Mouse (Mus musculus): ENCODE measurements at regions not wholly inside any gene's neighbourhood (a gene's known extent, or its start where the extent isn't known, plus 50 kb on each side); places are given as distances from the start of the nearest gene placed in this dataset.
A peak's percentile ranks its signal among the peaks of the same experiment; 100 is the strongest.

DNA sequence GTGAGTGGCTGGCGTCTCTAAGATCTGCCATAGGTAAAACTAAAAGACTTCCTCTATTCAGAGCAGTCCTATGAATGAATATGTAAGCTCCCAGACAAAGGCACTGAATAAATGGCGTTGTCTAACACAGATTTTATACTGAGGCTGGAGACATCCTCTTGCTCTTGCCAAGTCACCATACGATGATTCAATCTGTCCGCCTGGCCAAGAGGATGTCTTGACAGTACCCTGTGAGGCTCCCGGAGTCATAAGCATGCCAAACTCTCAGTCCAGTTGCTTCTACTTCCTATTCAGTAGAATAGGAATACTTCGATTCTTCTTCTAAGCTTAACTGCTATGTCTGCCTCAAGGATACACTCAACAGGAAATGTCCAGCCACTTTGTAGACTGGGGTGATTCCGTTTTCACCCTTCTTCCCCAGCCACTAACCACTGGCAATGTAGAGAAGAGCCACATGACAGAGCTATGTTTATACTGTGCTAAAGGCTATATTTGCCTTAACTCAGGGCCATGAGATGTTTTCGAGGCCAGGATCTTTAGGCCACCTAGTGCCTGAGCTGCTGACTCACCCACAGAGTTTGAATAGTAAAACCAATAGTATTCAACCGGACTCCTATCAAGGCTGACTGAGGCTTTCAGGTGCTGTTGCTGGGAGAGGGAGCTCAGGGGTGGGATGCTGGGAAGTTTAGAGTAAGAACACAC is 188.7 kb upstream of the Atp5g3 start:
- ATAC-seq (ENCODE audit: low TSS enrichment), result no peak

DNA sequence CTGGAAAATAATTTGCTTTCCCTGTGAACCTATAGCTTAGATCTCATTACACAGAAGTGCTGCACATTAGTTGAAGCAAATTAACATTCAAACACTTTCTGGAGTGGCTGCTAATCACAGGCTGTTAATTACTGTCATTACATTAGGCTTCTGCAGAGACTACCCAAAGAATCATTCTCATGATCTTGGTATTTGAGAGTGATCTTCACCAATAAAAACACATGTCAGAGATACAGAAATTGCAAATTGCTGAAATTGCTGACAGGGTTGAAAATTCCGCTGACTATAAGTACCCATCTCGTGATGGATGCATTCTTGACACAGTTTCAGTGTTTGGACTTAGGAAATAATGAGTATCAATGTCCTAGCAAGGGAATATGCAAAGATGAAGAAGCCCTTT is 185.7 kb upstream of the Atp5g3 start:
- ATAC-seq (ENCODE audit: low TSS enrichment), result no peak

DNA sequence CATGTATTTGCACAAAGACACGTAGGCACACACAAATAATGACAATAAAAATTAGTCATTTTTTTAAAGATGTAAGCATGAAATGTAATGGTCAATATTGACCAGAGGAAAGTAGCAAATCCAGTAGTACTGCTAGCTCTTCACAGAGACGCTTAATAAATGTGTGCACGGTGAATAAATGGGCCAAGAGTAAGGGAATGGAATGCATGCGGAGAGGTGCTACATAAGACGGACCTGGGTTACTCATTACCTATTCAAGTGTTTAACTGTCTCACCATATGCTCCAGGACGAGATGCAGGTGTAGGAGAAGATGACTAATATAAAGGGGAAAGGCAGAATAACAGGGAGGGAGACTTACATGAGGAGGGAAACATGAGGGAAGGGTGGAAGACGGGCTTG is 182.4 kb upstream of the Atp5g3 start:
- ATAC-seq (ENCODE audit: low TSS enrichment), result no peak

GRCm38 (mm10) chr2:74087375-74087774 is 176.2 kb upstream of the Atp5g3 start:
- ATAC-seq (ENCODE audit: low TSS enrichment), result no peak

- ATAC-seq (ENCODE audit: low TSS enrichment), result no peak
These were observed 173.8 kb upstream of the Atp5g3 start for GRCm38 (mm10) chr2:74084971-74085370.

DNA sequence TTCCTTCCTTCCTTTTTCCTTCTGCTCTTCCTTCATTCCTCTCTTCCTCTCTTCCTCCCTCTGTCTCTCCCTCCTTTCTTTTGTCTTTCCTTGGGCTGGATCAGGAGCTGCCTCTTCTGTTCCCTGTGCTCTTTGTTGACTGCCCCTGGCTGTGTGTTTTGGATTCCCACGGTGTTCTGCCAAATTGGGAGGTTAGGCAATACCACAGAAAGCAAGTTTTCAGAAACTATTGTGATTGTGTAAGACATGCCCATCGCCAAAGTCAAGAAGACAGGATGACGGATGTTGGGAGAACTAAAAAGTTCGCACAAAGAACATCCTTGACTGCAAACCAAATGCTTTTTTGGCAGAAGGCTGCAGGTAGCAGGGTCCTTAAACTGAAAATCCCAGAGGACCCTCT is 165.6 kb upstream of the Atp5g3 start:
- no peak for ATAC-seq (ENCODE audit: low TSS enrichment)

DNA sequence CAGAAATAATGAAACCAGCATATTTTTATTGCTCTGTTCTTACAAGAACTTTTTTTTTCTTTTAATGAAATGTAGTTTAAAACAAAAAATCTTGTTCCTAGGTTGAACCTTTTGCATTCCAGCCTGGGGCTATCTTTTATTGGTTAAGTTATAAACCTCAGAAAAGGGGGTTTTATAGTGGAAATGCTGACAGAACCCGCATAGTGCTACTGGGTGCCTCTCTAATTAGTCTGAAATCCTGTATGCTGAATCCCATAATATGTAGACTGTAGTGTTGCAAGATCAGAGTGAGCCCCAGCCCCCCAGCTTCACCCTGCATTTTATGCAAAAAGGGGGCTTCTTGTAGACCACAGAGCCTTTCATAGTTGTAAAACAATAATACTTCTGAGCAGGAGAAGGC is 164.4 kb upstream of the Atp5g3 start:
- no peak for ATAC-seq (ENCODE audit: low TSS enrichment)

DNA sequence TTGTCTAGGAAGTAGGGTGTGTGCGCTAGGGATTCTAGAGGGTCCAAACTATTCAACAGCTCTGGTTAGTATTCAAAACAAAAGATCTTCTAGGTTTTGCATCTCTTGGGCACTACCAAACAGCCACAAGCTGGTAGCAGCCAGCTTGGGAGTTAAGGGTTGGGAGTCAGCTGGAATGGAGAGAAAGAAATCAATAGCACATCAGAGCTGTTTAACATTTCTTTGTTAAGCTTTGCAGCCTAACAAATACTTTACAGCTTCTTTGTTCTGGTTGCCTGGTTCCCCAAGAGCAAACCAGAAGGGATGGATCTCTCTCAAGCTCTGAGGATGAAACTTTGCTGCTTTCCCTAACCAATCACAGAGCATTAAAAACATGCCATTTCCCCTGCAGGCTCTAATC is 162.3 kb upstream of the Atp5g3 start:
- ATAC-seq (ENCODE audit: low TSS enrichment), result no peak

DNA sequence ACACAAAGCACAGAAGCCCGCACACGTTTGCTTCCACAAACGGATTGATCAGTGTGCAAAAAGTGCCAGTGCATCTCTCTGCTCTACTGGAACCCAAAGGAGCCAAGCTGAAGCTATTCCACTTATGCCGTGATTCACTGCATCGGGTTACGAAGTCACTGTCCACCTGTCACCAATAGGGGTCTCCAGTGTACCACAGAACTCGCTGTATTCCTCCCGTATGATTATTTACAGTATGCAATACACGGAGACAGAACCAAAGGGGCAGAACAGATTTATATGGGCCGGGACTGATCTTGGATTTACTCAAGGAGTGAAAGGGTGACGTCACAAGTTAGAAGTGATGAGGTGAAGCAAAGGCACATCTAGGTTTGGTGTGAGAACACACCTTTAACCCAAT is 155.5 kb upstream of the Atp5g3 start:
- ATAC-seq (ENCODE audit: low TSS enrichment), result peak; percentile 97

DNA sequence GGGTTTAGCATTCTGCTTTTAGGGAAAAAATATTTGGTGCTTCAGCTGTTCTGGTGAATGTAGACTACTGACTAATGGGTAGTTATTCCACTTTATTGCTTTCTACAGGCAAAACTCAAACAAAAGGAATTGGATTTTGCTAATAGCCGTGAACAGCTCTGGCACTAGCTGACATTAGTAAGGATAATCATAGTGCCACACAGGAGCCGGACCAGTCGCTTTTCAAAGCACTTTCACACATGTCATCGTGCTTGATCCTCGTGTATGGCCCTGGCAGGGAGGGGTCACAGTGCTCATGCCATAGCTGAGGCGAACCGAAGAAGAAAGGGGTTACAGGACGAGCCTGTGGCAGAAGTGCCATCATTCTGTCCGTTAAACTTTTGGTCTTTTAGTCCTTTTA is 153.2 kb upstream of the Atp5g3 start:
- no peak for ATAC-seq (ENCODE audit: low TSS enrichment)

DNA sequence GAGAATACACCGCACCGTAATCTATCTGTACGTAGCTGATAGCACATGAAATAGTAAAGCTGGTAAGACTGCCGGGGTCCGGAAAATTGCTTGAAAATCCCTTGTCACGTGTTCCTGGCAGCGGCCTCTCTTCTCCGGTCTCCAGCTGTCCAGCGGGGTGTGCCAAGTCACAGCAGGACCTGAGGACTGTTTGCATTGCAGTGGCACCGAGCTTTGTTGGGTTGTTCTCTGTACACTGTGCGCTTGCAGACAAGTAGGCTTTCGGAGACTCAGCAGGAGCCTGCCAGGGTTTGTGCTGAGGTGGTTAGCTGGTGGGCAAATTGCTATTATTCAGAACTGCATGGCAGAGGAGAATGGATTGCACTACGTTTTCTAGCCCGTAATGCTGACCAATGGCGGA is 152.7 kb upstream of the Atp5g3 start:
- peak; percentile 59; the same call in 1 of the 2 replicates for ATAC-seq (ENCODE audit: low TSS enrichment)

DNA sequence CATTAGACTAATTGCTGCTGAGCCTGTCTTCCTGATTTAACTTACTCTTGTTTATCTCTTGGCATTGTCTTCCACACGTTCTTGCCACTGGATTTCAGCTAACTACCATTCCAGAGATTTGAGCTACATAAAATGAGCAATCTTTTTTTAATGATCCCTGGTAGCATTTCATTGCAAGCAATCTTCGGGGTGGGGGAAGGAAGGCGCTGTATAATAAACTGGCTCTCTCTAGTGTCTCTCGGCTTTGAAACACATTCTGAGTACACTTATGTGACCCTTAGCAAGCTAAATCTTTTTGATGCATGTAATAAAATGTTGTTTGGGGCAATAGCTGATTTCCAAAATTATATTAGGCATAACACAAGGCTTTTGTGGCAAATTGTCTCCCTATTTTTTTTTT is 152.2 kb upstream of the Atp5g3 start:
- ATAC-seq (ENCODE audit: low TSS enrichment), result no peak

DNA sequence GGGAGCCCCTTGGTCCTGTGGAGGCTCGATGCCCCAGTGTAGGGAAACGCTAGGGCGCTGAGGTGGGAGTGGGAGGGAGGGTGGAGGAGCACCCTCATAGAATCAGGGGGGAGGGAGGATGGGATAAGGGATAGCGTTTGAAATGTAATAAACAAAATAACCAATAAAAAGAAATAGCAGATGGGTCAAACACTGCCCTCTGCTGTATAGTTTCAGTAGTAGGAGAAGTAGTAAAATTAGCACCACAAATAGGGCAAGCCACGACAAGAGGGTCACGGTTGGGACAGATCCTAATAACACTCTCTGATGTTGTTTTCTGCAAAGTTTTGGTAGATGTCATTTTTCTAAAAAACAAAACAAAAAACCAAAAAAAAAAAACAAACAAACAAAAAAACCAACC is 131.3 kb upstream of the Atp5g3 start:
- ATAC-seq (ENCODE audit: low TSS enrichment), result no peak

DNA sequence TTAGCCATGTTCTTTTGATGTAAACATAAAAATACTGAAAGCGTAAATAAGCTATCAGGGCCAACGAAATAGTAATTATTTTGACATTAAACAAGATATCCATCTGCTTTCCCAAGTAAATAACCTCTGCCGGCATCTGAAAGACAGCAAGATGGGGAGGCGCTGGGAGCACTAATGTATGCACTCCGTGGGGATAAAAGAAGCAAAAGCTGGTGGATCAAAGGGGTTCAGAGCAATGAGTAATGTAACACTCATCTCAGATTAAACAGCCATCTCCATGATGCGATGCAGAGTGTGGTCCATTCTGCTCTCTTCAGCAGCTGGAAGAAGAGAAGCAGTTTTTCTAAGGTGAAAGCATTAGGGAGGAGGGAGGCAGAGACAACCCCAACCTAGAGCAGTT is 128.5 kb upstream of the Atp5g3 start:
- ATAC-seq (ENCODE audit: low TSS enrichment), result no peak

GRCm38 (mm10) chr2:74036043-74036442 is 124.9 kb upstream of the Atp5g3 start:
- ATAC-seq (ENCODE audit: low TSS enrichment), result peak; percentile 55; the same call in 1 of the 2 replicates

GRCm38 (mm10) chr2:74032177-74033021 is 121.3 kb upstream of the Atp5g3 start:
- no peak for ATAC-seq (ENCODE audit: low TSS enrichment)

DNA sequence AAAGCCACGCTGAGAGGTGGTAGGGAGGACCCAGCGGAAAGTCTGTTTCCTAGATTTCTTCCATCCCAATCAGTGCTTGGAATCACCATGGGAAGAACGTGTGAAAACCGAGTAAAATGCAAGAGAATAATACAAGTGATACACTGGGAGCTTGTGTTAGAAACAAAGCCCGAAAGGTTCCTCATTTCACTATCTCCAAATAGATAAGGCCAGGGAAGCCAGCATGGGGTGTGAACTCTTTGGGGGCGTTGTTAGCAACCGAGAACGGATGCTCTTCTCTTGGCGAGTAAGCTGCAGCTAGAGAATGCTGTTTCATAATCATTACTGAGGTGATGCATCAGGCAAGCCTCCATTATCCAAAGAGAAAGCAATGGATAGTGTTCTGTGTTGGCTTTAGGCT is 118.8 kb upstream of the Atp5g3 start:
- no peak for ATAC-seq (ENCODE audit: low TSS enrichment)

DNA sequence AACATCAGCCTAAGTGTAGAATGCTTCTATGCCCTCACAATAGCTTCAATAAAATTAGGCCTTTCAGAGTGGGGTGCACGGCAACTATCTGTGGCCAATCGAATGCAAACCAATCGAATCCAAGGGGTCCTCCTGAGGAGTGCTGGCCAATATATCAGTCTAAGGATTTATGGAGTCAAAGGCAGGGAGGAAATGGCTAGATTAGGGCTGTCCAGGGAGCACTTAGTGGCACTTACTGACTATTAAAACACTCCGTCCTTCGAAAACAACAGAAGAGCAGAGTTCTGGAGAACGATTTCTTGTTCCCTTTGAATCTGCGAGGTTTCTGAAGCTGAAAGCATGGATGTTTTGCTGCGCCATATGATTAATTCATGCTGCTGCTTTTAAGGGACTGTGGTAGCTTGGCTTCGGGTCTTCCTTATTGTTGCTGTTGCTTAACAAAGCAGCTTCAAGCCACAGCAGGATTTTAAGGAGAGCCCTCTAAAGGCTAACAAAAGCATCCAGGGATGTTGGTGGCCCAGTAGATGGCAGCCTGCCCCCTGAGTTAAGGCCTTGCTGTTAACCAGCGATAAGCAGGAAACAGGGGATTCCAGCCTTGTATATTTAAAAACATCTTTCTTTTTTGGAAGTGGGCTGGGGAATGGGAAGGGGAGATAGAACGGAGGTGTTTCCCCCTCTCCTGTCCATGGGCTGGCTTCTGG is 116.4 kb upstream of the Atp5g3 start:
- peak; percentile 90 for ATAC-seq (ENCODE audit: low TSS enrichment)

GRCm38 (mm10) chr2:74015146-74015545 is 104.0 kb upstream of the Atp5g3 start:
- no peak for ATAC-seq (ENCODE audit: low TSS enrichment)

GRCm38 (mm10) chr2:74014201-74014600 is 103.1 kb upstream of the Atp5g3 start:
- ATAC-seq (ENCODE audit: low TSS enrichment), result no peak

DNA sequence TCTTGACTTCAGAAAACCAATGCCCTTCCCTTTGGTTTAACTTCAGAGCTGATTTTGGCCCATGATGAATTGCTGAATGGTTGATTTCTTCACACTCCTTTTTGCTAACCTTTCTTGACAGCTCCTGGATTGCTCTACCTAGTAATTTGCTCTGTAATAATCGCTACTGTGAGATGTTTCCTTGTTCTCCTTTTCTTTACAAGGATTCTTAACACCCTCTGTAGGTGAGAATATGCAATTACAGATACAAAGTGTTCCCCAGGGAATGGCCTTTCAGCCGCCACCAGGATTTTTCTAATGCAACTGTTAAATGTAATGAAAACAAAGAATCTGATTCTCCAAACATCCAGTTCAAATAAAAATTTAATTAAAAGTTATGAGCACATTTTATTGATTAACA is 87.4 kb upstream of the Atp5g3 start:
- 0 out of 2 replicates have a peak, but pooled peaks have one; percentile 41 for ATAC-seq (ENCODE audit: low TSS enrichment)

DNA sequence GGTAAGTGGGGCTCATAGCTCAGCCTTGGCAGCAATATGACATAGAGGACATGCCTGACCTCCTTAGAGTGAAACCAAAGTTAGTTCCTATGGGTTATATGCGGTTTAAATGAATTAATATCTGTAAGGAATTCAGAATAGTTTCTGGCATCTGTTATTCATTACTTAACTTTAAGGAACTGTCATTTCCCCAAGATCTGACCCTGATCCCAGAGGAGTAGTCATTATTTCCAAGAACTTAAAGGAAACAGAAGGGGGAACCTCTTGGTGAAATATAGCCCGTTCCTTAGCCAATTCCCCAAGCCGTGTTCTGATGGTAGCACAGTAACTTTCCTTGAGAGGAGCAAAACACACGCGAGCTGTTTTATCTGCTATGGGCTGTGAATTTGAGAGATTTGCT is 85.9 kb upstream of the Atp5g3 start:
- ATAC-seq (ENCODE audit: low TSS enrichment), result no peak

DNA sequence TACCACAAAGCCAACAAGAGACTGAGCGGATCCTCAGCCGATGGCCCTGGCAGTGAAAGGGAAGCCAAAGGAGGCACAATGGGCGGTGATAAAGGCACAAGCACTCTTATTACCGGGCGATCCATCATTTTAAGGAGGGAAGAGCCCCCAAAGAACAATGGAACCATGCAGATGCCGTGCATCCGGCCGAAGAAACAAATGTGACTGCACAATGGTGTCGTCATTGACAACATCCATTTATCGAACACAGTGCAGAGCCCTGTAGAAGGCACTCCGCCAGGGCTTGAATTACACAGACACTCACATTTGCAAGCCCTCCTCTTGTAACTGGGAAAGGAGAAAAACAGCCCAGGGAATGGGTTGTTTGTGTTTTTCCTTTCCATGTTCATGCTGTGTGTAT is 80.7 kb upstream of the Atp5g3 start:
- no peak for ATAC-seq (ENCODE audit: low TSS enrichment)

All from frontal cortex, adult (tissue).